Mouse (Mus musculus): ENCODE results near the gene Meis1. TPM values are rescaled to one million over a fixed set of nuclear protein-coding genes. Genes with fewer than 3 reads are reported as not detected.

The Meis1 gene
- polyA plus RNA-seq, 1 experiment: not detected

DNA sequence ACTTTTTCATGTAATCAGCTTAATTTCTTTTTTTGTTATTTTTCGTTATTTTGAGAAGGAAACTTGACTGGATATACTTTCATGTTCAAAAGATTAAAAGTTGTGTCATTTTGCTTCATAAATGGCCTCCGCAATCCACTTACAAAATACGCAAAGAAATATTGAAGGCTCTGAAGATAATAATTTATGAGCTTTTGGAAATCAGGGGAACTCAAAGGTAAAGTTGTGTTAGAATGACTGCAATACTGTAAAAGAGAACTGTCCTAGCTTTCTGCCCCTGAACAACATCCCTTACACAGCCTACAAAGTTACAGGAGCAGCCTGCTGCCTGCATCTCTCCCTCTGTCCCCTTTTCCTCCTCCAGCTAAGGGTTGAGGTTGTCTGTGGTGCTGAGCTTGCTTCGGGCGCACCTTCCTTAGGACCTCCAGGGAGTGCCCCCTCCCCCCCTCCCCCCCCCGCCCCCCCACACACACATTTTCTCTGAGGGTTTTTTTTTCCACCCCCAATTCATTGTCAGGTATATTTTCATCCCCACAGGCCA is 149.3 kb downstream of the Meis1 start:
- WGBS: 62% methylated on average over 5 of the region's 6 CpGs
- Histone ChIP-seq H3K4me1 (ENCODE audit: control insufficient read depth, insufficient read depth, low read length) (0 out of 2 replicates have a peak, but pooled peaks cover 3% of the 10 kb centered on the region), H3K4me3 (ENCODE audit: insufficient read depth, low read depth, low read length) (no peak overlapping the region), H3K27ac (ENCODE audit: insufficient read depth, low read depth, low read length) (no peak overlapping the region)
- TF ChIP-seq POLR2A (IDR thresholded peaks at IDR 0.05; ENCODE audit: insufficient read depth, low read depth, low read length): no peak
- TF ChIP-seq CTCF (IDR thresholded peaks at IDR 0.05; ENCODE audit: insufficient read depth, low read depth, low read length): no peak

DNA sequence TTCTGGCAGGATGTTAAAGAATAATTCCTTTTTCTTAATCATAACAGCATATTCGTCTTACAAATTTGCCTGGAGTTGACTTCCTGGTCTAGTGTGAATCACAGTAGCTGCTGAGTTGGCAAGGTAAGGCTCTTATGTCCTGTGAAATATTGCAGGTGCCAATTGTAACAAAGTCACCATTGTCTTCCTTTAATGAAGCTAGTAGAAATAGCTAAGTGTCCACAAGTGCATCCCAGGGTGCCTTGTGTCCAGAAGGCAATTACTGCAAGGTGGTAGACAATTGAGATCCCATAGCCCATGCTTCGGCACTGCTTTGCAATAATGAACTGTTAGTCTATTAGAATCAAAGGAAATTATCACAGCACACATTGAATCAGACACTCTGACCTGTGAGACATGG is 151.1 kb downstream of the Meis1 start:
- 75% methylated on average over 2 of the region's 2 CpGs for WGBS
- H3K27ac ChIP-seq (ENCODE audit: insufficient read depth, low read depth, low read length): no peak overlapping the region
- TF ChIP-seq POLR2A (IDR thresholded peaks at IDR 0.05; ENCODE audit: insufficient read depth, low read depth, low read length) (no peak), CTCF (IDR thresholded peaks at IDR 0.05; ENCODE audit: insufficient read depth, low read depth, low read length) (no peak)
- H3K4me3 ChIP-seq (ENCODE audit: insufficient read depth, low read depth, low read length): no peak overlapping the region
- 0 out of 2 replicates have a peak, but pooled peaks cover 3% of the 10 kb centered on the region for H3K4me1 ChIP-seq (ENCODE audit: control insufficient read depth, insufficient read depth, low read length)

DNA sequence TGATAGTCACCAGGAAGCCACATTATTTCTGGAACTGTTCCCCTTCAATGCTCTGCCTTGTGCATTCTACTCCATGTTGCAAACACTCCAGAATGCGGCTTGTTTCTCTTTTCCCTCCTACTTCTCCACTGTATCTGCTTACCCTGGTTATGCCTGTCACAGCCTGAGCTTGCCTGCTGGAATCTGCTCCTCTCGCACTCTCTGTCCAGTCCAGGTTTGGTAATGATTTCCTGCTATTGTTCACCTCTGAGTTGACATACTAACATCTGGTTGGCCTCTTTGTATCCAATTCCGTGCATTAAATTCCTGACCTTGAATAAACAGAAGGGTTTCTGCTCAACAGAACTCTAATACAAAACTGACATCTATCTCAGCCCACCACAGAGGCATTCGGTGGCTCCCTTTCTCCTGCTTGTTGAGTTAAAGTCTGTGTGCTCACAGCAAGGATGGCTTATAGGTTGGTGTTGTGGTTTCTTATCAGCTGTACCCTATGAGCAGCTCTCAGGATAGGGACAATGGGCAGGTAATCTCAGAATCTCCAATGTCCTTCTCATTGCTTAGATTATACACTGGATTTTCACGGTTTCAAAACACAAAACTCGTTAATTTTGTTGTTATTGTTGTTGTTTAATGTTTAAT is 152.5 kb downstream of the Meis1 start:
- H3K4me1 ChIP-seq (ENCODE audit: control insufficient read depth, insufficient read depth, low read length): 0 out of 2 replicates have a peak, but pooled peaks cover 3% of the 10 kb centered on the region
- H3K4me3 ChIP-seq (ENCODE audit: insufficient read depth, low read depth, low read length): no peak overlapping the region
- H3K27ac ChIP-seq (ENCODE audit: insufficient read depth, low read depth, low read length): no peak overlapping the region
- WGBS: 73% methylated on average over 6 of the region's 6 CpGs
- TF ChIP-seq CTCF (IDR thresholded peaks at IDR 0.05; ENCODE audit: insufficient read depth, low read depth, low read length): no peak
- no peak for TF ChIP-seq POLR2A (IDR thresholded peaks at IDR 0.05; ENCODE audit: insufficient read depth, low read depth, low read length)

DNA sequence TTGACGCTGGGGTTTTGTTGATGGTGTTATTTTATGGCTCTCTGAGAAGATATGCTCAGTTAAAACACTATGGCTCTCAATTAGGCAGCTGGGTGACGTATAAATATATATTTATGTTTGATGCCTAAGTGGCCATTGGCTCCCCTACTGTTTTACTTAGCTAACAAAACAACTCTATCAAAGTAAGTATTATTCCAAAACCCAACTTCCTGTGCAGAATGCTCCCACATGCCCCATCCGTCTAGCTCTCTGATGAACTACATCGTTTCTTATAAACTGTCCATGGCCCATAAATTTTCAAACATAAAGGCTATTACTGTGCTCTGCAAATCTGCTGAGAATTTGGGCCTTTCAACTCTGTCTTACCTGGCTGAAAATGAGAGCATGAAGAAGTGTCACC is 168.0 kb downstream of the Meis1 start:
- Histone ChIP-seq H3K27ac (ENCODE audit: insufficient read depth, low read depth, low read length) (no peak overlapping the region), H3K4me3 (ENCODE audit: insufficient read depth, low read depth, low read length) (no peak overlapping the region), H3K4me1 (ENCODE audit: control insufficient read depth, insufficient read depth, low read length) (no peaks in the 10 kb centered on the region)
- 87% methylated on average over 4 of the region's 4 CpGs for WGBS
- TF ChIP-seq CTCF (IDR thresholded peaks at IDR 0.05; ENCODE audit: insufficient read depth, low read depth, low read length): no peak
- no peak for TF ChIP-seq POLR2A (IDR thresholded peaks at IDR 0.05; ENCODE audit: insufficient read depth, low read depth, low read length)

DNA sequence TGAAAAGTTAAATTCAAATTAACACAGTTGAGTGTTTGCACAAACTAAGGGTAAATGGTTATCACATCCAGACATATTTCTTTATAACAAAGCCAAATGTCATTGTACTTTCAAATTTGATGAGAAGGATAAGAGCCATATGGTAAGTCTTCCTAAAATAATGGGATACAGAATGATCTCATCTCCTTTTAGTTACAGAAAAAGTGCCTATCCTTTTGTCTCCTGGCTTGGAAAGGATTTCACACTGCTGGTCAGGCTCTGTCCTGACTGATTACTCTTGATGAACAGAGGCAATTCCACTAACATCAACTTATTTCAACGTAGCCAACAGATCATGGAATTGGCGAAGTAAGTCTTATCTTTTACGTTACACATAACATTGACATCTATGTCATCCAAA is 171.1 kb downstream of the Meis1 start:
- H3K27ac ChIP-seq (ENCODE audit: insufficient read depth, low read depth, low read length): no peak overlapping the region
- H3K4me3 ChIP-seq (ENCODE audit: insufficient read depth, low read depth, low read length): no peak overlapping the region
- H3K4me1 ChIP-seq (ENCODE audit: control insufficient read depth, insufficient read depth, low read length): no peaks in the 10 kb centered on the region
- no peak for TF ChIP-seq POLR2A (IDR thresholded peaks at IDR 0.05; ENCODE audit: insufficient read depth, low read depth, low read length)
- TF ChIP-seq CTCF (IDR thresholded peaks at IDR 0.05; ENCODE audit: insufficient read depth, low read depth, low read length): no peak
- 92% methylated on average over 3 of the region's 3 CpGs for WGBS

DNA sequence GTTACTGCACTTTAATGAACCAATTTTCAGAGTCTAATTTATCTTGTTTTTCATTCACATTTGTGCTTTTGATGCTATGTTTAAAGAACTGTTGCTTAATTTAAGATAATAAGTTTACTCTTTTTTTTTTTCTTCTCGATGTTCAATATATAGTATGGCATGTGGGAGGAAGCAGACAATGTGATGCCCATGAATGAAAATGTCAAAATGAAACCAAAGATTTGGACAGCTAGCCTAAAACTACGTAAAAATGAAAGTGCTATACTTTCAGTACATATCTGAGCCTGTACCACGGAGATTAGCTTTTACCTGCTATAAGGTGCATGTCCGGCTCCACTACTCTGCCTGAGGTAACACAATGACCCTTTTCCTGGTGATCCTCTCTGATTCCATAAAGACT is 172.3 kb downstream of the Meis1 start:
- no peak for TF ChIP-seq CTCF (IDR thresholded peaks at IDR 0.05; ENCODE audit: insufficient read depth, low read depth, low read length)
- no peak for TF ChIP-seq POLR2A (IDR thresholded peaks at IDR 0.05; ENCODE audit: insufficient read depth, low read depth, low read length)
- 92% methylated on average over 4 of the region's 4 CpGs for WGBS
- Histone ChIP-seq H3K27ac (ENCODE audit: insufficient read depth, low read depth, low read length) (no peak overlapping the region), H3K4me3 (ENCODE audit: insufficient read depth, low read depth, low read length) (no peak overlapping the region), H3K4me1 (ENCODE audit: control insufficient read depth, insufficient read depth, low read length) (no peaks in the 10 kb centered on the region)

DNA sequence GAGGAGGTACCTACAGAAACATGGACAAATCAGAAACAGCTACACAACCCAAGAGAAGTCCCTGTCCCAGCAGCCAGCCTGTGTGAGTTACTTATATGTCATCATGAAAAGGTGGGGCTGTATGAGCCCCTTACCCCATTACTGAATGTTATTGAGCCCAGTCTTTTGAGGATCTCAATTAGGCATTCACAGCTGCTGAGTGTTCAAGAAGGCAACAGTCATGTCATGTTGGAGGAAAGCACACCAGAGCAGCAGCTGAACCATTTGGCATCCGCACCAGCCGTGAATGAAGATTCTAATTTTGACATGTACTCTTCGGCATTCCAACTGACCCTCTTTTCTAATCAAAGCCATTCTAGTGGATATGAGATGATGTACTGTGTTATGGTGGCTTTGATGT is 172.9 kb downstream of the Meis1 start:
- no peak overlapping the region for H3K4me3 ChIP-seq (ENCODE audit: insufficient read depth, low read depth, low read length)
- 86% methylated on average over 3 of the region's 3 CpGs for WGBS
- TF ChIP-seq CTCF (IDR thresholded peaks at IDR 0.05; ENCODE audit: insufficient read depth, low read depth, low read length) (no peak), POLR2A (IDR thresholded peaks at IDR 0.05; ENCODE audit: insufficient read depth, low read depth, low read length) (no peak)

DNA sequence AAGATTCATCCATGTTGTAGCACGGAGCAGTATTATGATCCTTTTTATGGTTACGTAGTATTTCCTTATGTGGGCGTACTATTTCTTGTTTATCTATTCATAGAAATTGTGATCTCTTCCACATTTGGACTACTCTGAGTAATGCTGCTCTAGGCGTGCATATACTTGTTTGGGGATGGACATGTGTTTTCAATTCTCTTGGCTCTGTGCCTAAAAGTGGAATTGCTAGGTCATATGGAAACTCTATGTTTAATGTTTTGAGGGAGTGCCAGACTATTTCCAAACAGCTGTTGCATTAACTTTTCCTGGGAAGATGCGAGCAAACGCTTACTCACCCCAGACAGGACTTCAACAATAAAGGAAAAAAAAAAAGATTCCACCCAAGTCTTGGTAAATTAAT is 173.3 kb downstream of the Meis1 start:
- no peak for TF ChIP-seq CTCF (IDR thresholded peaks at IDR 0.05; ENCODE audit: insufficient read depth, low read depth, low read length)
- no peak overlapping the region for H3K27ac ChIP-seq (ENCODE audit: insufficient read depth, low read depth, low read length)

More for the DNA sequence above, 172.9 kb downstream of the Meis1 start:
- Histone ChIP-seq H3K27ac (ENCODE audit: insufficient read depth, low read depth, low read length) (no peak overlapping the region), H3K4me1 (ENCODE audit: control insufficient read depth, insufficient read depth, low read length) (no peaks in the 10 kb centered on the region)

DNA sequence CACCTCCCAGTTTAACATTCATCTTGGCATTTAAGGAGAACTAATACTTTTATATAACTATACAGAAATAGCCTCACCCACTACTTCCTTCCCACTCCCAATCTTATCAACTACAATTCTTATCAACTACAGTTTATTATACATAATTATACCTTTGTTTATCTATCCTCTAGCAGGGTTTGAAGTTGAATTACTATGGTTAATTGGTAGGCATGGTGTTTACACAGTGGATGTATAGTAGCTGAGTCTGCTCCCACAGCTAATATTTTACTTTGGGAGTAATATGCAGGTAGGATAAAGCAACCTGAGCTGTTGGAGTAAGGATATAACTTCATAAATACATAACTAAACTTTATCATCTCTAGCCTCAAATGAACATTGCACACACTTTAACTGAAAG is 188.7 kb downstream of the Meis1 start:
- H3K27ac ChIP-seq (ENCODE audit: insufficient read depth, low read depth, low read length): no peak overlapping the region
- H3K4me1 ChIP-seq (ENCODE audit: control insufficient read depth, insufficient read depth, low read length): no peaks in the 10 kb centered on the region
- H3K4me3 ChIP-seq (ENCODE audit: insufficient read depth, low read depth, low read length): no peak overlapping the region
- TF ChIP-seq CTCF (IDR thresholded peaks at IDR 0.05; ENCODE audit: insufficient read depth, low read depth, low read length): no peak
- TF ChIP-seq POLR2A (IDR thresholded peaks at IDR 0.05; ENCODE audit: insufficient read depth, low read depth, low read length): no peak

More for the DNA sequence above, 173.3 kb downstream of the Meis1 start:
- no peak overlapping the region for H3K4me3 ChIP-seq (ENCODE audit: insufficient read depth, low read depth, low read length)
- WGBS: 88% methylated on average over 6 of the region's 6 CpGs
- H3K4me1 ChIP-seq (ENCODE audit: control insufficient read depth, insufficient read depth, low read length): no peaks in the 10 kb centered on the region
